Mouse (Mus musculus): Measurements from ENCODE around the gene Dirc2. TPM values are rescaled to one million over a fixed set of nuclear protein-coding genes. Genes with fewer than 3 reads are reported as not detected.
A peak's percentile ranks its signal among the peaks of the same experiment; 100 is the strongest.

Dirc2 gene
- polyA plus RNA-seq, 1 experiment = 55.4 TPM

DNA sequence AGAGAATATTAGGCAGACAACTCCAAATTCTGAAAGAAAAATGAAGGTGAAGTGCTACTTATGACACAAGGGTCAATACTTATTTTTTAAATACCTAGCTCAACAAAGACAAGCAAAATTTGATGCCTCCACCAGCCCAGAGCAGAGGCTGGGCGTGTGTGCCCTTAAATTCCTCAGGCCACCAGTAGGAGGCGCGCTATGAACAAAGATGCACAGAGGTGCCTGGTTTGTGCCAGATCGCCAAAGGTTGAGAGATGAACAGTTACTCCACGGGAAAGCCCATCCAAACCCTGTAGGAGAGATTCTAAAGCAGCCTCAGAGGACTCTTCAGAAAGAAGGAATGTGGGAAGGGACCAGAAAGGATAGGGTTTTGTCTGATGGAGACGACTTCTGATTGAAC lies 35.1 kb downstream of the Dirc2 start:
- DNase-seq (ENCODE audit: low read depth) = peak; percentile 52
- TF ChIP-seq CTCF (IDR thresholded peaks at IDR 0.05; ENCODE audit: borderline replicate concordance, extremely low read depth, insufficient read depth, insufficient read length) (peak; percentile 87), POLR2A (IDR thresholded peaks at IDR 0.05; ENCODE audit: borderline replicate concordance, extremely low read depth, insufficient read depth, insufficient read length, poor library complexity, severe bottlenecking) (no peak)

DNA sequence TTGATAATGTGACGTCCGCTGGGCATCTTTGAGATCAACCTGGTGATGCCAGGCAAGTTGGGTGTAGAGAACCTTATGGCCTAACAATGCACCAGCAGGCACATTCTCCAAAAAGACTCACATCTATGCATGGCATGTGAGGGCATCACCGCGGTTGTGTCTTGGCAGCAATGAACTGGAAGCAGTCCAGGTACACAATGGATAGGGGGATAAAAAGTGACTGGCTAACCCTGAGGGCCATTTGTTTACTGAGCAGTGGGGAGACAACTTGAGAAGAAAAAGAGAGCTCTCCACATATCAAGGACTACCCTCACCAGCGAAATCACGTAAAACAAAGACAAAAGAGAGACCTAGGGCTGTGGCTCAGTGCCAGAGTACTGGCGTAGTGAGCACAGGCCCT lies 37.1 kb downstream of the Dirc2 start:
- DNase-seq (ENCODE audit: low read depth) = peak; percentile 29

DNA sequence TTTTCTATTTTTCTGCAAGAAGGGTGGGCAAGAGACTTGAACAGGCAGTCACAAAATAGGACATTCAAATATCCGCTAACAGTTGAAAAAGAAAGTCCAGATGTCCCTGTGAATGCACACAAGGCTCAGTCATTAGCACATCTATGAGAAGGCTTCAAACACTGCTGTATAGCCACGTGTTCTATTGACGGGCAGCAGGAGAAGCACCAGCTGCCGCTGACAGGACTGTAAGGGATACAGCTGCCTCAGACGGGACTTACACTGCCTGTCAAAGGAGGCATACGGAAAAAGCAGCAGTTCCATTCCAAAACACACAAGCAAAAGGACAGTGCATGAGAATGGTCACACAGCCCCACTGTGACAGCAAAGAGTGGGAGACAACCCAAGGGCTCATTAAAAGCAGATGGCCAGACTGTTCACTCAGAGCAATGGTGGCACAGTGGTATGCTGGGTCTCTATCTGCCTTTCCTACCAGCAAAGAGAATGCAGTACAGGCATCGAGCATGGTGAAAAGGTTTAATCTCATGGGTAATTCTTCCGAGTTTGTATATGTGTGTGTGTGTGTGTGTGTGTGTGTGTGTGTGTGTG lies 39.9 kb downstream of the Dirc2 start:
- DNase-seq (ENCODE audit: low read depth) = peak; percentile 93

More for the DNA sequence above, 37.1 kb downstream of the Dirc2 start:
- TF ChIP-seq POLR2A (IDR thresholded peaks at IDR 0.05; ENCODE audit: borderline replicate concordance, extremely low read depth, insufficient read depth, insufficient read length, poor library complexity, severe bottlenecking) (no peak), CTCF (IDR thresholded peaks at IDR 0.05; ENCODE audit: borderline replicate concordance, extremely low read depth, insufficient read depth, insufficient read length) (no peak)

DNA sequence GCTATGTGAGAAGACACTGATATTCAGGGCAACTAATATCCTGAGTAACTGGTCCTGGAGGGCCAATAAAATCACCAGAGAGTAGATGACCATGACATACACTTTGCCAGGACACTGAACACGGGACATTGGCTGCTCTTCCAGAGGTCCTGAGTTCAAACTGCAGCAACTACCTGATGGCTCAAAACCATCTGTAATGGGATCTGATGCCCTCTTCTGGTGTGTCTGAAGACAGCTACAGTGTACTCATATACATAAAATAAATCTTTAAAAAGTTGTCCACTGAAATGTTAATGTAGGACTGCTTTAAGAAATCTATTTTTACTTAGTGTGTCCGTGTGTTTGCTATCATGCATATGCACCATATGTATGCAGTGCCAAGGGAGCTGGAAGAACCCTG lies 42.6 kb downstream of the Dirc2 start:
- no peak for DNase-seq (ENCODE audit: low read depth)
- no peak for TF ChIP-seq POLR2A (IDR thresholded peaks at IDR 0.05; ENCODE audit: borderline replicate concordance, extremely low read depth, insufficient read depth, insufficient read length, poor library complexity, severe bottlenecking)
- no peak for TF ChIP-seq CTCF (IDR thresholded peaks at IDR 0.05; ENCODE audit: borderline replicate concordance, extremely low read depth, insufficient read depth, insufficient read length)

More for the DNA sequence above, 39.9 kb downstream of the Dirc2 start:
- TF ChIP-seq POLR2A (IDR thresholded peaks at IDR 0.05; ENCODE audit: borderline replicate concordance, extremely low read depth, insufficient read depth, insufficient read length, poor library complexity, severe bottlenecking) = no peak
- no peak for TF ChIP-seq CTCF (IDR thresholded peaks at IDR 0.05; ENCODE audit: borderline replicate concordance, extremely low read depth, insufficient read depth, insufficient read length)

DNA sequence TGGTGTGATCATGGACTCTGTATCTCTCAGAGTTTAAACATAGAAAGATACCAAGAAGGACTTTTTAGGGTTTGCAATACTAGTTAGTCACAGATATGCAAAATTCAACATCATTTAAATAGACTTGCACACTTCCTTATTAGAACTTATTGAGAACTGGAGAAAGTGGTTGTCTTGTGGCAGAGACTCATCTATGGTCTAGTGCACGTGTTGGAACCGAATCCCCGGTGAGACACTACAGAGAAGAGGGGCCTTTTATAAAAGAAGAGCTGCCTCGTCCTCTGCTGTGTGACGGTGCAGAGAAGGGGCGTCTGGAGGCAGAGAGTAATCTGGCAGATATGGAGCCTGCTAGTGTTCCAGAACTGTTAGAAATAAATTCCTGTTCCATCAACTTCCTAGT lies 44.6 kb downstream of the Dirc2 start:
- no peak for DNase-seq (ENCODE audit: low read depth)
- TF ChIP-seq POLR2A (IDR thresholded peaks at IDR 0.05; ENCODE audit: borderline replicate concordance, extremely low read depth, insufficient read depth, insufficient read length, poor library complexity, severe bottlenecking) = no peak
- no peak for TF ChIP-seq CTCF (IDR thresholded peaks at IDR 0.05; ENCODE audit: borderline replicate concordance, extremely low read depth, insufficient read depth, insufficient read length)

DNA sequence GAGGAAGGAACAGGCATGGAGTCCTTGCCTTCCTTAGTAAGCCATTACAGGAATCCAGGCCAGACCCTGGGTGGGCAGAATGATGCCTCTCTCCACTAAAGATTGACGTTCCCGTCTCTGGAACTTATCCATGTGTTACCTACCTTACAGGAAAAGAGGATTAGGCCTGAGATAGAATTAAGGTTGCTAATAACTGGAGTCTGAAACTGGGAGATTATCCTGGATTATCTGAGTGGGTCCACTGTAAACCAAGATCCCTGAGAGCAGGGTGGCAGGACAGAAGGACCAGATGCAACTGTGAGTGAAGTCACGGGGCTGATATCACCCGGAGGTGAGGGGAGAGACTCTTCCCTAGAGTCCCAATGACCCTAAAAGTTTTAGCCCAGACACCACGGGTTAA lies 51.4 kb downstream of the Dirc2 start:
- TF ChIP-seq CTCF (IDR thresholded peaks at IDR 0.05; ENCODE audit: borderline replicate concordance, extremely low read depth, insufficient read depth, insufficient read length) (no peak), POLR2A (IDR thresholded peaks at IDR 0.05; ENCODE audit: borderline replicate concordance, extremely low read depth, insufficient read depth, insufficient read length, poor library complexity, severe bottlenecking) (no peak)

DNA sequence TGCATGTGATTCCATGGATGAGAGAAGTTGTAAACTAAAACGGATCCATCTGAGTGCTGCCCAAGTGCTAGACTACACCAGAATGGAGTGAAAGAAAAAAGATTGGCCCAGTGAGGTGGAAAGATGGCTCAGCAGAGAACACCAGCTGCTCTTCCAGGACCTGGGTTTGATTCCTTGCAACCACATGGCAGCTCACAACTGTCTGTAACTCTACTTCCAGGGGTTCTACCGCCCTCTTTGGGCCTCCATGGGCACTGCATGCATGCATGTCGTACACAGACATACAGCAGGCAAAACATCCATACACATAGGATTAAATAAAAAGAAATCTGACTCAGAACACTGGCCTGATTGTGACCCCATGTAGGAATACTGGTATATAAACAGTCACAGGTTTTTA lies 52.9 kb downstream of the Dirc2 start:
- TF ChIP-seq CTCF (IDR thresholded peaks at IDR 0.05; ENCODE audit: borderline replicate concordance, extremely low read depth, insufficient read depth, insufficient read length) = peak; percentile 10; the same call in 1 of the 2 replicates
- TF ChIP-seq POLR2A (IDR thresholded peaks at IDR 0.05; ENCODE audit: borderline replicate concordance, extremely low read depth, insufficient read depth, insufficient read length, poor library complexity, severe bottlenecking) = no peak
- no peak for DNase-seq (ENCODE audit: low read depth)

More for the DNA sequence above, 51.4 kb downstream of the Dirc2 start:
- DNase-seq (ENCODE audit: low read depth) = no peak

DNA sequence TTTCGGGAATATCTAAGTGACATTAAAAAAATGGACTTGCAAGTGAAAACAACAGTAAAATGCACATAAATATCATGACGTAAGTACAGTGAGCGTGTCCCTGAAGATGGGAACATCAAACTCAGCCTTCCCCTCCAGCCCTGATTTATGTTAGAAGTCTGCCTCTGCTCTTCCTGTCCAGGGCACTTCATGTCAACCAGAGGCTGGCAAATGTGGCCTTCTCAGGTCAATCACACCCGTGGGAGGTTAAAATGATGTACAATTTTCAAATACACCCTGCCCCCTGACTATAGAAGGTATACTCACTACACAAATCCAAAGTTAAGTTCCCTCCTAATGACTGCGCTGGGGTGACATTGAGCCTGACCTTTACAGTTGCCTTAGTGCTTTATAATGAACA lies 53.4 kb downstream of the Dirc2 start:
- TF ChIP-seq CTCF (IDR thresholded peaks at IDR 0.05; ENCODE audit: borderline replicate concordance, extremely low read depth, insufficient read depth, insufficient read length) = no peak
- no peak for DNase-seq (ENCODE audit: low read depth)

DNA sequence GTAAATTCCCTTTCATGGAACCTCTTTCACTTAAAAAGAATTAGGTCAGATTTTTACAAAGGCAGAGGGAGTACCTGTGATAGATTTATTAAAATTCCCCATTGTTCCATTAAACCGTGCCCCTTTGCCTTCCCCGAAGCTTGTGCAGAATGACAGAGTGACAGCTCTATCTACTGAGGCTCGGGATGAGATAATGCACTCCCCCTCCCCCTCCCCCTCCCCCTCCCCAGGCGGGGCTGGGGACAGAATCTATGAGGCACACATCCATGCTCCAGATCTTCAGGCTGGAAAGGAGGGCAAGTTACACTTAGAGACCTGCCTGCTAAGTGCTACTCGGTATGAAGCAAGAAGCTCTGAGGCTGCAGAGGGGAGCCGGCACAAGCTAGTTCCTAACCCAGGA lies 53.8 kb downstream of the Dirc2 start:
- no peak for TF ChIP-seq CTCF (IDR thresholded peaks at IDR 0.05; ENCODE audit: borderline replicate concordance, extremely low read depth, insufficient read depth, insufficient read length)
- TF ChIP-seq POLR2A (IDR thresholded peaks at IDR 0.05; ENCODE audit: borderline replicate concordance, extremely low read depth, insufficient read depth, insufficient read length, poor library complexity, severe bottlenecking) = no peak
- DNase-seq (ENCODE audit: low read depth) = peak; percentile 33

DNA sequence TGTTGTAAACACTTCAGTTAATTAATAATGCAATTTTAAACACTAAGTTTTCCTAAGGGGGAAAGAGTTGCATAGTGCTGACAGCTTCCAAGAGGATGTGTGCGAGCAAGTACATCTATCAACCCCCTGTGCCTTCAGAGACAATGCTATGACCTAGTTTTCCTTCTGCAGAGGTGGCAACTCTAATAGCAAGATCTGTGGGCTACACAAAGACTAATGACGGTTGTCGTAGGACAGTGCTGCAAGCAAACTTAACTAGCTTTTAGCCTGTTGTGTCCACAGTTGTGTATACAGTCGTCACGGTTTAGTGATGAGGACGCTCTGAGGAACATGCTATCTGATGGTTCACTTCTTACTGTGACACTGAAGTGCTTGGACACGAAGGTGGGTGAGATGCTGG lies 54.5 kb downstream of the Dirc2 start:
- no peak for DNase-seq (ENCODE audit: low read depth)
- TF ChIP-seq POLR2A (IDR thresholded peaks at IDR 0.05; ENCODE audit: borderline replicate concordance, extremely low read depth, insufficient read depth, insufficient read length, poor library complexity, severe bottlenecking) (no peak), CTCF (IDR thresholded peaks at IDR 0.05; ENCODE audit: borderline replicate concordance, extremely low read depth, insufficient read depth, insufficient read length) (no peak)

DNA sequence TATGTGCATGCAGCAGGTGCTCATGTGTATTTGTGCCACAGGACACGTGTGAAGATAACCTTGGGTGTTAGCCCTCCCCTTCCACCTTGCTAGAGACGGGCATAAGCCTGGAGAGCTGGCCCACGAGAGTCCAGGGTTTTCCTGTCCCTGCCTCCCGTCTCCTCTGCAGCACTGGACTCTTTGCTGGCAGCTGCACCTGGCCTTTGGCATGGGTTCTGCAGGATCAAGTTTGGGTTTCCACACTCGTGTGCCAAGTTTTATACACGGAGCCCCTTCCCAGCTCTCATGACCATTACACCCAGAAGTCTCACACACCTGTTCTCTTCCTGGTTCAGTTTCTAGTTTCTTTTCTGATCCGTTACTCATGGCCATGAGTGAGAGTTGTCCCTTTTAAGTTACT lies 55.5 kb downstream of the Dirc2 start:
- no peak for DNase-seq (ENCODE audit: low read depth)
- TF ChIP-seq POLR2A (IDR thresholded peaks at IDR 0.05; ENCODE audit: borderline replicate concordance, extremely low read depth, insufficient read depth, insufficient read length, poor library complexity, severe bottlenecking) (no peak), CTCF (IDR thresholded peaks at IDR 0.05; ENCODE audit: borderline replicate concordance, extremely low read depth, insufficient read depth, insufficient read length) (no peak)

DNA sequence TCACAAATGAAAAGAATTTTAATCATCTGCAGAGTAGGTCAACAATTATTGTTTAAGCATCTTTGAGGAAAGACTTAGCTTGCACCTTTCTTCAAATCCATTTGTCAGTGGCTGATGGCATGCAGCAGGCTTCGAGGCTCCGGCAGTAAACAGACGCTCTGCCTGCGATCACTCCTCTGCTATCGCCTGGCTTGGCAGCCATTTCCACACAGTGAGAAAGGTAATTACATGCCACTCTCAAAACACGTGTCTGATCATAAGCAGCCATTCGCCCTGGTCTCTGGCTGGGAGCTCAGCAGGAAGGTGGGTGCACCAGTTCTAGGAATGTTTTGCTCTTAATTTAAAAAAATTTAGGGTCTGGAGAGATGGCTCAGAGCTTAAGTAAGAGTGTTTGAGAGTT lies 58.2 kb downstream of the Dirc2 start:
- TF ChIP-seq POLR2A (IDR thresholded peaks at IDR 0.05; ENCODE audit: borderline replicate concordance, extremely low read depth, insufficient read depth, insufficient read length, poor library complexity, severe bottlenecking) (no peak), CTCF (IDR thresholded peaks at IDR 0.05; ENCODE audit: borderline replicate concordance, extremely low read depth, insufficient read depth, insufficient read length) (no peak)
- DNase-seq (ENCODE audit: low read depth) = peak; percentile 66

Data from brain, embryonic 14.5 days (tissue).